Mouse (Mus musculus): ENCODE data around the gene Cd276. TPM values are rescaled to one million over a fixed set of nuclear protein-coding genes. Genes with fewer than 3 reads are reported as not detected.
A peak's percentile ranks its signal among the peaks of the same experiment; 100 is the strongest.
"Not testable (repeated sequence)": the region's sequence is repeated elsewhere in the genome, so short reads cannot be mapped to it uniquely, and the experiment has no call there.

Cd276 gene
- 29.1 and 32.2 TPM in 2 replicates for polyA plus RNA-seq (2016; fragmentation: Nextera tagmentation; extraction: Ambion mirVana)

- H3K4me3 ChIP-seq: peak within 1 kb of the TSS; percentile 92
- no peaks in the 10 kb centered on the region for H3K9me3 ChIP-seq
- peaks cover 3% of the 10 kb centered on the region; the same call in 1 of the 2 replicates for H3K27me3 ChIP-seq (ENCODE audit: insufficient read depth, poor library complexity, severe bottlenecking)
- WGBS: under 1% methylated on average over 68 of the region's 68 CpGs
- H3K27ac ChIP-seq: peak within 1 kb of the TSS; percentile 96
- peak; percentile 79 for DNase-seq (ENCODE audit: low spot score)
- peaks cover 40% of the 10 kb centered on the region for H3K4me1 ChIP-seq (replicated peaks)
- H3K36me3 ChIP-seq: no peaks in the 10 kb centered on the region
Observed at GRCm38 (mm10) chr9:58554908-58555684, at the start of gene Cd276. Gene Cd276, minus strand, starts transcription at chr9:58555437.

- DNase-seq (ENCODE audit: low spot score): no peak
- Histone ChIP-seq H3K27ac (no peak overlapping the region), H3K9me3 (no peaks in the 10 kb centered on the region), H3K27me3 (ENCODE audit: insufficient read depth, poor library complexity, severe bottlenecking) (no peaks in the 10 kb centered on the region), H3K4me1 (replicated peaks) (no peaks in the 10 kb centered on the region), H3K4me3 (no peak overlapping the region), H3K36me3 (no peaks in the 10 kb centered on the region)
- WGBS: 98% methylated on average over 1 of the region's 1 CpGs
Observed at GRCm38 (mm10) chr9:58595313-58595712, 40.1 kb upstream of the Cd276 start.

DNA sequence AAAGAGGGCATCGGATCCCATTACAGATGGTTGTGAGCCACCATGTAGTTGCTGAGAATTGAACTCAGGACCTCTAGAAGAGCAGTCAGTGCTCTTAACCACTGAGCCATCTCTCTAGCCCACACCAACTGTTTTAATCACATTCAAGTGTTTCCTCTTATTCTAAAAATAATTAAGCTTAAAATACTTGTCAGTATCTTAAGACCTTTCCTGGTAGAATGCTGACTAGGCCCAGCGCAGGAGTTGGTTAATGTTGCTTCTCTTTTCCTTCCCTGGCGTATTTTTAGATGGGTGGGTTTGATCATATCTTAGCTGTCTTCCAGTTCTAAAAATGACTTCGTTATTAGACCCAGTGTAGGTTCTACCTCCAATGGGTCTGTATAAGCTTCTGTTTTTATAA is 33.4 kb upstream of the Cd276 start:
- Histone ChIP-seq H3K4me1 (replicated peaks) (peaks cover 8% of the 10 kb centered on the region), H3K9me3 (no peaks in the 10 kb centered on the region), H3K27me3 (ENCODE audit: insufficient read depth, poor library complexity, severe bottlenecking) (no peaks in the 10 kb centered on the region), H3K4me3 (no peak overlapping the region), H3K27ac (no peak overlapping the region), H3K36me3 (no peaks in the 10 kb centered on the region)
- 91% methylated on average over 4 of the region's 4 CpGs for WGBS
- DNase-seq (ENCODE audit: low spot score): no peak

- WGBS: 88% methylated on average over 1 of the region's 1 CpGs
- DNase-seq (ENCODE audit: low spot score): no peak
- Histone ChIP-seq H3K9me3 (no peaks in the 10 kb centered on the region), H3K4me3 (no peak overlapping the region; the same call in 1 of the 2 replicates), H3K36me3 (no peaks in the 10 kb centered on the region), H3K27me3 (ENCODE audit: insufficient read depth, poor library complexity, severe bottlenecking) (no peaks in the 10 kb centered on the region), H3K4me1 (replicated peaks) (peaks cover 28% of the 10 kb centered on the region), H3K27ac (no peak overlapping the region)
Observed at GRCm38 (mm10) chr9:58584323-58584722, 29.1 kb upstream of the Cd276 start.

GRCm38 (mm10) chr9:58583267-58583641 is 28.0 kb upstream of the Cd276 start:
- Histone ChIP-seq H3K4me1 (replicated peaks) (peaks cover 28% of the 10 kb centered on the region), H3K4me3 (peak overlapping the region; percentile 92), H3K36me3 (no peaks in the 10 kb centered on the region), H3K27ac (peak overlapping the region; percentile 97), H3K27me3 (ENCODE audit: insufficient read depth, poor library complexity, severe bottlenecking) (no peaks in the 10 kb centered on the region), H3K9me3 (no peaks in the 10 kb centered on the region)
- no peak for DNase-seq (ENCODE audit: low spot score)
- 2% methylated on average over 8 of the region's 8 CpGs for WGBS

DNA sequence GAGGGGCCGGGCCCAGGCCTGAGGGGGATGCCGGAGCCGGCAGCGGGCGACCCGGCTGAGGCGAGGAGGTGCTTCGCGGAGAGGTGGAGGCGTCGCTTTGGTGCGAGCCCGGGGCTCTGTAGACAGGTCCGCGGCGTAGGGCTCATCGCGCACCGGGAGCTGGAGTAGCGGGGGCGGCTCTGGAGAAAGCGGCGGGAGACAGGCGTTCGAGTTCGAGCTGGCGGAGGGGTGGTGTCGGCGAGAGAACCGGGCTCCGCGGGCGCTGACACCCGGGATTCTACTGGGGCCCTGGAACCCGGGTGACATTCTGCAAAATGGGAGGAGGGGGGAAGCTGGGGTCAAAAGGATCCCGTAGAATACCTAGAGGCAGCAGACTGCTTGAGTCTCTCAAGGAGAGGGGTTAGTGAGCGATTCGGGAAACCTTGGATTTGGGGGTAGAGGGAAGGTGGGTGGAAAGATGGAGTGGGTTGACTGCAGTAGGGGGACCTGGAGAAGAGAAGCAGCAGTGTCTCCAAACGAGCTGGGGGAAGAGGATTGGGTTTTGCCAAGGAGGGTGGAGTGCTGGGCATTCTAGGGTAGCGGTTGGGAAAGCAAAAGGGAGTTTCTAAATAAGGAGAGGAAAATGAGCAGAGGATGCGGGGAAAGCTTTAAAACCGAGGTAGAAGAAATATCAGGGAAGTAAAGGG is 27.5 kb upstream of the Cd276 start:
- under 1% methylated on average over 42 of the region's 42 CpGs for WGBS
- H3K36me3 ChIP-seq: no peaks in the 10 kb centered on the region
- H3K9me3 ChIP-seq: no peaks in the 10 kb centered on the region
- peak overlapping the region; percentile 97 for H3K27ac ChIP-seq
- H3K4me3 ChIP-seq: peak overlapping the region; percentile 92
- no peaks in the 10 kb centered on the region for H3K27me3 ChIP-seq (ENCODE audit: insufficient read depth, poor library complexity, severe bottlenecking)
- peaks cover 28% of the 10 kb centered on the region for H3K4me1 ChIP-seq (replicated peaks)
- no peak for DNase-seq (ENCODE audit: low spot score)

DNA sequence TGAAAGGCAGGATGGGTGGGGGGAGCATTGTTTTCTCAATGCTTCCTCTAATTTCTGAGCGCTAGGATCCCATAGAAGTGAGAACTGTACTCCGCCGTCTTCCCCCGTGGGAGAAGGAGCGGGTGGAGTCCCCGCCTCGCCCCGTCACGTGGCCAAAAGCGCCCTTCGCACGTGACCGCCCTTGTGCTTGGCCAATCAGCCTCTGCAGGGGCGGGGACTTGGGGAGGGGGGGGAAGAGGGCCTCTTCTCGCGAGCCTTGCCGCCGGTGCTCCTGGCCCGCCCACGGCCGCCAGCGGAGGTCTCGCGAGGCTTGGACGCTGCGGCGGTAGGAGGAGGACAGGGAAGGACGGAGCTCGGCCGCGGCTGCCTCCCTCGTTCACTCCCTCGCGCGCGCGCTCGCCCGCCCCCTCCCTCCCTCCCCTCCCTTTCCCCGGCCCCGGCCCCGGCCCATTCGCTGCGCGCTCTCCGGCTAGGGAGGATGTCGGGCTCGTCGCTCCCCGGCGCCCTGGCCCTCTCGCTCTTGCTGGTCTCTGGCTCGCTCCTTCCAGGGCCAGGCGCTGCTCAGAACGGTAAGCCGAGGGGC is 26.8 kb upstream of the Cd276 start, which contains the start of gene Nptn:
TSS of gene Nptn (plus strand) at position 283 of the 583 bp plus-strand sequence.
- Histone ChIP-seq H3K4me1 (replicated peaks) (peaks cover 28% of the 10 kb centered on the region), H3K36me3 (no peaks in the 10 kb centered on the region), H3K27me3 (ENCODE audit: insufficient read depth, poor library complexity, severe bottlenecking) (no peaks in the 10 kb centered on the region), H3K9me3 (no peaks in the 10 kb centered on the region), H3K27ac (peak within 1 kb of the TSS; percentile 97), H3K4me3 (peak within 1 kb of the TSS; percentile 92)
- DNase-seq (ENCODE audit: low spot score): peak; percentile 99
- under 1% methylated on average over 52 of the region's 56 CpGs for WGBS

GRCm38 (mm10) chr9:58581283-58581930 is 26.2 kb upstream of the Cd276 start:
- Histone ChIP-seq H3K4me3 (peak overlapping the region; percentile 92), H3K4me1 (replicated peaks) (peaks cover 28% of the 10 kb centered on the region), H3K27me3 (ENCODE audit: insufficient read depth, poor library complexity, severe bottlenecking) (no peaks in the 10 kb centered on the region), H3K36me3 (no peaks in the 10 kb centered on the region), H3K9me3 (no peaks in the 10 kb centered on the region), H3K27ac (peak overlapping the region; percentile 97)
- 34% methylated on average over 8 of the region's 8 CpGs for WGBS
- no peak for DNase-seq (ENCODE audit: low spot score)

DNA sequence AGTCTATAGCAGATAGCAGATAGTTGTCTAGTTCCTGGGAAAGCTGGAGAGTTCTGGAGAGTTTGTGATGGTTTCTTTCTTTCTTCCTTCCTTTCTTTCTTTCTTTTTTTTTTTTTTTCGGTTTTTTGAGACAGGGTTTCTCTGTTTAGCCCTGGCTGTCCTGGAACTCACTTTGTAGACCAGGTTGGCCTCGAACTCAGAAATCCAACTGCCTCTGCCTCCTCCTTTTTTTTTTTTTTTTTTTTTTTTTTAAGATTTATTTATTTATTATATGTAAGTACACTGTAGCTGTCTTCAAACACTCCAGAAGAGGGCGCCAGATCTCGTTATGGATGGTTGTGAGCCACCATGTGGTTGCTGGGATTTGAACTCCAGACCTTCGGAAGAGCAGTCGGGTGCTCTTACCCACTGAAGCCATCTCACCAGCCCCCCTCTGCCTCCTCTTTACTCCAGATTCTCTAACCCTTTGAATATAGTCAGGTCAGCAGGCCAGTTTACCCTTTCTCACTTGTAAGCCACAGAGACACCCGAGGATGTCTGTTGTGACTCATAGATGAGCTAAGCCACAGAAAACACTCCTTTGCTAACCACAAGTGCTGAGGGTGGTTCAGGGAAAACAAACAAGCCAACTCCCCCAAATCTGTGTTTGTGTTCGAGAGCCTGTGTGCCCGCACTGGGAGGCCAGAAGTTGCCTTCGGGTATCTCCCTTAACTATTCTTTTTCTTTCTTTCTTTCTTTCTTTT is 25.4 kb upstream of the Cd276 start:
- not testable (repeated sequence) for H3K27ac ChIP-seq; H3K4me3 ChIP-seq; H3K36me3 ChIP-seq; H3K9me3 ChIP-seq; H3K27me3 ChIP-seq (ENCODE audit: insufficient read depth, poor library complexity, severe bottlenecking); DNase-seq (ENCODE audit: low spot score)
- H3K4me1 ChIP-seq (replicated peaks): peaks cover 28% of the 10 kb centered on the region
- 79% methylated on average over 10 of the region's 10 CpGs for WGBS

- Histone ChIP-seq H3K27ac (no peak overlapping the region), H3K27me3 (ENCODE audit: insufficient read depth, poor library complexity, severe bottlenecking) (no peaks in the 10 kb centered on the region), H3K4me3 (no peak overlapping the region), H3K9me3 (no peaks in the 10 kb centered on the region), H3K36me3 (no peaks in the 10 kb centered on the region), H3K4me1 (replicated peaks) (peaks cover 20% of the 10 kb centered on the region)
- 35% methylated on average over 3 of the region's 3 CpGs for WGBS
- peak; percentile 74 for DNase-seq (ENCODE audit: low spot score)
Observed at GRCm38 (mm10) chr9:58578669-58579068, 23.4 kb upstream of the Cd276 start.

- H3K4me3 ChIP-seq: no peak overlapping the region
Observed at GRCm38 (mm10) chr9:58571001-58571400, 15.8 kb upstream of the Cd276 start.

GRCm38 (mm10) chr9:58567682-58568081 is 12.4 kb upstream of the Cd276 start:
- no peak overlapping the region for H3K27ac ChIP-seq
- no peak for DNase-seq (ENCODE audit: low spot score)
- no peak overlapping the region for H3K4me3 ChIP-seq
- H3K36me3 ChIP-seq: no peaks in the 10 kb centered on the region
- H3K27me3 ChIP-seq (ENCODE audit: insufficient read depth, poor library complexity, severe bottlenecking): no peaks in the 10 kb centered on the region
- no peaks in the 10 kb centered on the region for H3K9me3 ChIP-seq
- no peaks in the 10 kb centered on the region for H3K4me1 ChIP-seq (replicated peaks)

More at GRCm38 (mm10) chr9:58571001-58571400, 15.8 kb upstream of the Cd276 start:
- no peaks in the 10 kb centered on the region for H3K36me3 ChIP-seq
- H3K27me3 ChIP-seq (ENCODE audit: insufficient read depth, poor library complexity, severe bottlenecking): no peaks in the 10 kb centered on the region
- no peak for DNase-seq (ENCODE audit: low spot score)
- 93% methylated on average over 1 of the region's 1 CpGs for WGBS
- H3K4me1 ChIP-seq (replicated peaks): no peaks in the 10 kb centered on the region
- no peak overlapping the region for H3K27ac ChIP-seq
- no peaks in the 10 kb centered on the region for H3K9me3 ChIP-seq

Data from hindbrain, embryonic 10.5 days (tissue).